Mouse (Mus musculus) lung, postnatal 0 days (tissue): ENCODE data around the gene Treh.

Experiments used
- CTCF ChIP-seq: IDR thresholded peaks from 2 replicates; pipeline ENCODE4 v1.5.1; 2016; ENCODE audit warnings: antibody characterized with exemption, mild to moderate bottlenecking
- EP300 ChIP-seq: IDR thresholded peaks from 2 replicates; pipeline ENCODE4 v1.6.1; 2016; ENCODE audit warnings: antibody characterized with exemption, mild to moderate bottlenecking, control low read depth

DNA sequence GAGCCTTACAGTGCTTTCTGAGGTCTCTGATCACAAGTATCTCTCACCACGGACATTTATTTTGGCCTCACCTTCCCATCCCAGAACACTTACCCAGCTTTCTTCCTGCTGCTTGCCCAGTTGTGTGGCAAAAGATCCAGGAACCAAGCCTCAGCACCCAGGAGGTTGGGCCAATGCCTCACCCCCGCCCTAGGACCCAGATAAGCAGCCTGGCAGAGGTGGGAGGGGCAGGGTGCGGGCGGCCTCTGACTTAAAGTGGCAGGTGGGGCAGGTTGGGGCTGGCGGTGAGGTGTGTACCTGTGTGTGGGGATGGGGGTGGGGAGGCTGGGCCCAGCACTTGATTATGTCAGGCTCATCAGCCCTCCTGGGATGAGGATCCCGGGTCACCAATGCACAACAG is 40.0 kb downstream of the Treh start:
- TF ChIP-seq CTCF: no peak
- TF ChIP-seq EP300: no peak
